Mouse (Mus musculus): ENCODE measurements around the gene Tcp11. TPM values are rescaled to one million over a fixed set of nuclear protein-coding genes. Genes with fewer than 3 reads are reported as not detected.

Tcp11 gene
- total and polyA plus RNA-seq, 3 experiments = 0.50 to 0.82 TPM; not detected in 1

- no peaks in the 10 kb centered on the region for H3K9me3 ChIP-seq (replicated peaks; ENCODE audit: insufficient read depth, low read length)
- no peaks in the 10 kb centered on the region for H3K79me2 ChIP-seq (ENCODE audit: control insufficient read depth, insufficient read depth, low read length, poor library complexity)
- no peak overlapping the region for H3K4me3 ChIP-seq (ENCODE audit: control insufficient read depth in 1 of 2, insufficient read depth in 1 of 2, low read depth in 2 of 2, low read length in 2 of 2)
- DNase-seq (ENCODE audit: low read depth, low spot score) = no peak
- no peaks in the 10 kb centered on the region for H3K4me1 ChIP-seq (ENCODE audit: control insufficient read depth in 1 of 2, insufficient read depth in 2 of 2, low read length in 2 of 2)
- TF ChIP-seq JUND (IDR thresholded peaks at IDR 0.05; ENCODE audit: low read depth, low read length) (no peak), TCF12 (IDR thresholded peaks at IDR 0.05; ENCODE audit: low read depth, low read length) (no peak), NELFE (IDR thresholded peaks at IDR 0.05; ENCODE audit: low read depth, low read length) (no peak), KAT2A (conservative IDR thresholded peaks at IDR 0.05; ENCODE audit: low read depth, low read length) (no peak), USF1 (IDR thresholded peaks at IDR 0.05; ENCODE audit: low read depth, low read length) (no peak), SIN3A (IDR thresholded peaks at IDR 0.05; ENCODE audit: low read length) (no peak), MAFK (IDR thresholded peaks at IDR 0.05; ENCODE audit: borderline replicate concordance, low read depth, low read length) (no peak), RAD21 (IDR thresholded peaks at IDR 0.05; ENCODE audit: low read depth, low read length) (no peak), USF2 (IDR thresholded peaks at IDR 0.05; ENCODE audit: borderline replicate concordance in 1 of 2, insufficient read depth in 1 of 2, low read depth in 1 of 2, low read length in 2 of 2) (no peak), ZNF384 (IDR thresholded peaks at IDR 0.05; ENCODE audit: low read depth, low read length) (no peak), CTCF (IDR thresholded peaks at IDR 0.05 in 2 of 3, conservative IDR thresholded peaks at IDR 0.05 in 1 of 3; ENCODE audit: control insufficient read depth in 1 of 3, insufficient read depth in 1 of 3, low read depth in 2 of 3, low read length in 3 of 3, poor library complexity in 1 of 3, severe bottlenecking in 1 of 3) (no peak), GATA1 (IDR thresholded peaks at IDR 0.05; ENCODE audit: low read depth, low read length) (no peak), ETS1 (IDR thresholded peaks at IDR 0.05; ENCODE audit: low read depth, low read length) (no peak)
- no peak overlapping the region for H3K9ac ChIP-seq (ENCODE audit: control insufficient read depth, low read depth, low read length, poor library complexity, severe bottlenecking)
- no peak overlapping the region for H3K27ac ChIP-seq (ENCODE audit: control insufficient read depth, low read depth, low read length)
- H3K27me3 ChIP-seq (ENCODE audit: control insufficient read depth in 1 of 2, insufficient read depth in 2 of 2, low read length in 2 of 2) = no peaks in the 10 kb centered on the region
- no peaks in the 10 kb centered on the region for H3K36me3 ChIP-seq (ENCODE audit: control insufficient read depth in 1 of 2, insufficient read depth in 2 of 2, low read length in 2 of 2)
Observed at GRCm38 (mm10) chr17:28018344-28018743, 62.1 kb downstream of the Tcp11 start.

Other genes with a start within 250 kb of the Tcp11 start
- 217 and 219 TPM in 2 replicates for gene Snrpc, start 242.5 kb downstream of the Tcp11 start, total RNA-seq (2012; rRNA removed)
- 100 to 1,000 TPM in 1 of 2 experiments, not detected in 1; 227 TPM for gene Snrpc, start 242.5 kb downstream of the Tcp11 start, polyA plus RNA-seq (2012; ENCODE audit: insufficient read depth in 1 of 2, insufficient read length in 2 of 2, low read depth in 1 of 2, low replicate concordance in 2 of 2, missing spikeins in 1 of 2)
- gene Uhrf1bp1, start 224.2 kb downstream of the Tcp11 start, total RNA-seq (2012; rRNA removed) = 23.1 and 25.9 TPM in 2 replicates
- gene Uhrf1bp1, start 224.2 kb downstream of the Tcp11 start, polyA plus RNA-seq (2012; ENCODE audit: insufficient read depth in 1 of 2, insufficient read length in 2 of 2, low read depth in 1 of 2, low replicate concordance in 2 of 2, missing spikeins in 1 of 2) = 10 to 100 TPM in 1 of 2 experiments, not detected in 1; 43.6 TPM
- 11.6 and 11.9 TPM in 2 replicates for gene Anks1, start 171.3 kb downstream of the Tcp11 start, total RNA-seq (2012; rRNA removed)
- gene Anks1, start 171.3 kb downstream of the Tcp11 start, polyA plus RNA-seq (2012; ENCODE audit: insufficient read depth in 1 of 2, insufficient read length in 2 of 2, low read depth in 1 of 2, low replicate concordance in 2 of 2, missing spikeins in 1 of 2) = 10 to 100 TPM in 1 of 2 experiments, not detected in 1; 15.9 TPM
- gene Taf11, start 170.8 kb downstream of the Tcp11 start, total RNA-seq (2012; rRNA removed) = 40.8 and 45.7 TPM in 2 replicates
- 10 to 100 TPM in 1 of 2 experiments, not detected in 1; 77.8 TPM for gene Taf11, start 170.8 kb downstream of the Tcp11 start, polyA plus RNA-seq (2012; ENCODE audit: insufficient read depth in 1 of 2, insufficient read length in 2 of 2, low read depth in 1 of 2, low replicate concordance in 2 of 2, missing spikeins in 1 of 2)
- 0.03 and 0.04 TPM in 2 replicates for gene Scube3, start 61.5 kb upstream of the Tcp11 start, total RNA-seq (2012; rRNA removed)
- under 1 TPM in 1 of 2 experiments, not detected in 1; 0.03 TPM for gene Scube3, start 61.5 kb upstream of the Tcp11 start, polyA plus RNA-seq (2012; ENCODE audit: insufficient read depth in 1 of 2, insufficient read length in 2 of 2, low read depth in 1 of 2, low replicate concordance in 2 of 2, missing spikeins in 1 of 2)
- gene Zfp523, start 96.5 kb upstream of the Tcp11 start, total RNA-seq (2012; rRNA removed) = 21.4 and 29.5 TPM in 2 replicates
- 10 to 100 TPM in 1 of 2 experiments, not detected in 1; 53.0 TPM for gene Zfp523, start 96.5 kb upstream of the Tcp11 start, polyA plus RNA-seq (2012; ENCODE audit: insufficient read depth in 1 of 2, insufficient read length in 2 of 2, low read depth in 1 of 2, low replicate concordance in 2 of 2, missing spikeins in 1 of 2)
- 110 and 121 TPM in 2 replicates for gene Def6, start 127.1 kb upstream of the Tcp11 start, total RNA-seq (2012; rRNA removed)
- 100 to 1,000 TPM in 1 of 2 experiments, not detected in 1; 154 TPM for gene Def6, start 127.1 kb upstream of the Tcp11 start, polyA plus RNA-seq (2012; ENCODE audit: insufficient read depth in 1 of 2, insufficient read length in 2 of 2, low read depth in 1 of 2, low replicate concordance in 2 of 2, missing spikeins in 1 of 2)
- gene Ppard, start 152.1 kb upstream of the Tcp11 start, total RNA-seq (2012; rRNA removed) = 3.4 and 3.5 TPM in 2 replicates
- gene Ppard, start 152.1 kb upstream of the Tcp11 start, polyA plus RNA-seq (2012; ENCODE audit: insufficient read depth in 1 of 2, insufficient read length in 2 of 2, low read depth in 1 of 2, low replicate concordance in 2 of 2, missing spikeins in 1 of 2) = 10 to 100 TPM in 1 of 2 experiments, not detected in 1; 12.7 TPM
- gene Fance, start 232.9 kb upstream of the Tcp11 start, total RNA-seq (2012; rRNA removed) = 46.0 and 51.2 TPM in 2 replicates
- 100 to 1,000 TPM; 105 to 382 TPM for gene Fance, start 232.9 kb upstream of the Tcp11 start, polyA plus RNA-seq (2012; ENCODE audit: insufficient read depth in 1 of 2, insufficient read length in 2 of 2, low read depth in 1 of 2, low replicate concordance in 2 of 2, missing spikeins in 1 of 2)
- gene Rpl10a, start 247.8 kb upstream of the Tcp11 start, total RNA-seq (2012; rRNA removed) = 2,803 and 2,872 TPM in 2 replicates
- gene Rpl10a, start 247.8 kb upstream of the Tcp11 start, polyA plus RNA-seq (2012; ENCODE audit: insufficient read depth in 1 of 2, insufficient read length in 2 of 2, low read depth in 1 of 2, low replicate concordance in 2 of 2, missing spikeins in 1 of 2) = 1,000 to 10,000 TPM in 1 of 2 experiments, not detected in 1; 2,044 TPM